Mouse (Mus musculus) bone marrow macrophage, adult 2 months (primary cell): Measurements from ENCODE around the gene Ppan. TPM values are rescaled to one million over a fixed set of nuclear protein-coding genes. Genes with fewer than 3 reads are reported as not detected.

Source experiments
- H3K27ac ChIP-seq: 2 replicates; pipeline ENCODE4 v1.5.1; 2012; ENCODE audit warnings: low read depth, low read length; ENCODE audit not compliant: insufficient read depth
- H3K4me1 ChIP-seq: 2 replicates; pipeline ENCODE4 v1.6.1; 2012; ENCODE audit warnings: low read length; ENCODE audit not compliant: control insufficient read depth, insufficient read depth
- H3K4me3 ChIP-seq: 2 replicates; pipeline ENCODE4 v1.5.1; 2012; ENCODE audit warnings: mild to moderate bottlenecking, low read length, moderate library complexity; ENCODE audit not compliant: insufficient read depth
- CTCF ChIP-seq: IDR thresholded peaks from 2 replicates; pipeline ENCODE4 v1.5.1; 2012; ENCODE audit warnings: low read depth, mild to moderate bottlenecking, low read length, moderate library complexity
- POLR2A ChIP-seq: IDR thresholded peaks from 2 replicates; pipeline ENCODE4 v1.6.1; 2012; ENCODE audit warnings: mild to moderate bottlenecking, low read depth, low read length, borderline replicate concordance
- polyA plus RNA-seq: library from polyadenylated mRNA; stranded (reverse); fragments of >200 nt; gene quantifications from 2 replicates; pipeline ENCODE4 v1.2.4, GENCODE M21; 2012; ENCODE audit not compliant: missing spikeins, insufficient read depth, insufficient read length

The Ppan gene
- polyA plus RNA-seq, 1 experiment: 9.2 TPM

DNA sequence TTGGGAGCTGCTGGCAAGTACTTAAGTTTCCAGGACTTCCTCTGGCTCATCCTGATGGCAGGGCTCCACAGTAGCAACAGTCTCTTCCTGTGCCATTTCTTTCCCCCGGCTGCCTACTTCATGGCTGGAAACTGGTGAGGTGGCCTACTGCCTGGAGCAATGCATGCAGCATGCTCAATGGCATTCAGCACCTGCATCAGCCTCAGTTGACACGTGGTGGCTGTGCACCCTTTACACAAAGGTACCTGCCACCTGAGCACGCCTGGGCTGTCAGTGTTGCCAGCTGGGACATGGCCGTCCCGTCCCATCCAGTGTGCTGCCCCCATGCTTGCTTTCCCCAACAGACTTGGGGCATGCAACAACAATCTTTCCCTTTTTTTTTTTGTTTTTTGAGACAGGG, 5.1 kb downstream of the Ppan start:
- Histone ChIP-seq H3K4me3 (no peak overlapping the region), H3K4me1 (peaks cover 12% of the 10 kb centered on the region), H3K27ac (no peak overlapping the region)
- TF ChIP-seq POLR2A: no peak
- no peak for TF ChIP-seq CTCF

DNA sequence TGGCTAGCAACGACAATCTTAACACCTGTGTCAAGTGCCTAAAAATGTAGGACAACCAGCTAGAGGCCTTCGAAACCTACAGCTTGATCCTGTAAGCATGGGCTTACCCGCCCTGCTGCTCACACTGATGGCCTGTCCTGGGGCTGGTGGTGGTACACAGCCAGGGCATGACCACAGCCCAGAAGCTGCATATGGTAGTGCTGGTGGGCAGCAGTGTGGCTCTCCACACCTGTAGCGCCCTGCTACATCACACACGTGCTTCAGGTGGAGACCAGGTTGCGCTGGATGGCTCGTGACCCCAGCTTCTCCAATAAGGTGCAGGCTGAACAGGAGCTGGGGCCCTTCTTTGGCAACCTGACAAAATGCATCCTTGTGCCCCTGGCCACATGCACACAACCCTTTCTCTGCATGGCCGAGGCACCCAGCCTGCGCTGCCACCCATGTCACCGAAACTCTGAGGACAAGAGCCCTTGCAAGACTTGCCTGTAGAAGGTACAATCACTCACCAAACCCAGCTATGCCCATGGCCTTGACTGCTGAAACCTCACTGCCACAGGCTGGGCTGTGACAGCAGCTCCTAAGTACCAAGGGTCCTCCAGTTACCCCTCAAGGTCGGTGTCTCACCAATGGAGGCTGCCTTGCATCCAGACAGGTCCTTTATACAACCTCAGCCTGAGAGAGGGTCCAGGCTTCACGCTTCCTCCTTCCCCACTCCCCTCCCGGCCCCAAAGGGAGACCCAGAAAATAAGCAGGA, 5.8 kb downstream of the Ppan start:
- H3K4me1 ChIP-seq: peaks cover 12% of the 10 kb centered on the region
- H3K27ac ChIP-seq: no peak overlapping the region
- TF ChIP-seq CTCF (no peak), POLR2A (no peak)
- H3K4me3 ChIP-seq: no peak overlapping the region

DNA sequence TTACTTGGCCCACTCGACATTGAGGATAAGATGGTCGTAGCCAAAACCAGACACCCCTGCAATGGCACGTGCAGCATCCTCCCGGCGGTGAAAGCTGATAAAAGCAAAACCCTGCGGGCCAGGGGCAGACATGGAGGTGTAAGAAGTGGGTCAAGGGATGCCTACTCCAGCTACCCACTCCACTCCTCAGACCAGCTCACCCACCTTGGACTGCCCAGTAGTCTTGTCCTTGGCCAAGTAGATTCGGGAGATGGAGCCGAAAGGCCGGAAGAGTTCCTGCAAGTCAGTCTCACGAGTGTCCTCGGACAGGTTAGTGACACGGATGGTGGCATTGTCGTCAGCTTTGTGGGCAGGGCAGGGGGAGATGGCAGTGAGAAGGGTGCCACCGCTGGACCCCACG, 6.7 kb downstream of the Ppan start:
- TF ChIP-seq POLR2A (no peak), CTCF (no peak)

GRCm38 (mm10) chr9:20895382-20895781, 7.4 kb downstream of the Ppan start:
- Histone ChIP-seq H3K4me1 (peaks cover 6% of the 10 kb centered on the region), H3K4me3 (no peak overlapping the region), H3K27ac (no peak overlapping the region)
- TF ChIP-seq CTCF (no peak), POLR2A (no peak)

More for the DNA sequence above, 6.7 kb downstream of the Ppan start:
- Histone ChIP-seq H3K4me3 (no peak overlapping the region), H3K27ac (no peak overlapping the region), H3K4me1 (peaks cover 11% of the 10 kb centered on the region)

- TF ChIP-seq POLR2A (no peak), CTCF (no peak)
- peaks cover 6% of the 10 kb centered on the region for H3K4me1 ChIP-seq
- H3K4me3 ChIP-seq: peak overlapping the region; percentile 68
- H3K27ac ChIP-seq: no peak overlapping the region
Measured at GRCm38 (mm10) chr9:20897736-20898510, 9.9 kb downstream of the Ppan start.

- no peak within 1 kb of the TSS for H3K27ac ChIP-seq
Measured at GRCm38 (mm10) chr9:20898511-20899073, 10.6 kb downstream of the Ppan start, which contains the start of gene Eif3g. Gene Eif3g, minus strand, starts transcription at chr9:20898623.

DNA sequence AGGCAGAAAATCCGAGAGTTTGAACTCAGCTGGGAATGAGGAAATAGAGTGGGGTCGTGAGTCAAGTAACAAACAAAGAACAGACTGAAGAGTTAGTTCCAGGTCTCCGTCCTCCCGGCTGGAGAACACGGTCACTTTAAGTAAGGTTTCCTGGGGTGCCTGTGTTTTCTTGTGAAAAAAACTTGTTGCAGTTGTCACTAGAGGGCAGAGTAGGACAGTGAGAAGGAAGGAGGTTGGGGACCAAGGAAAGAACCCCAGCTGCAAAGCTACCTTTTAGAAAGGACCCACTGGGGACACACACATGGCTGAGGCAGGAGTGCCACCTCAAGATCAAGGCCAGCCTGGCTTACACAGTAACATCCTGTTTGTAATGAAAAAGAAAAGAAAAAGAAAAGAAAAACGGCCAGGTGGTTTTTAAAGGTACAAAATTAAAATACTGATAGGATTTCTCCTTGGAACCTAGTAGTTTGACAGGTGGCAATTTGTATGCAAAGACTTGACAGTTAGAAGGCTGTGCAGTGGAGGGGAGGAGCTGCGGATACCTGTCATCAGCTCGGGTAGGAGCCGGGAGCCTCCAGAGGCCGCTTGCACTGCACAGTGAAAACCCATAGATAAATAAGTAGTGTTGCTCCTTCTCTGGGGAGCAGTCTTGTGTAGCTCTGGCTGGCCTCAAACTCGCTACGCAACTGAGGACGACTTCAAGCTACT, 13.6 kb downstream of the Ppan start:
- Histone ChIP-seq H3K4me3 (no peak overlapping the region), H3K27ac (no peak overlapping the region), H3K4me1 (peaks cover 6% of the 10 kb centered on the region)
- TF ChIP-seq CTCF (peak; percentile 45), POLR2A (no peak)

More at GRCm38 (mm10) chr9:20898511-20899073, 10.6 kb downstream of the Ppan start, which contains the start of gene Eif3g:
- peak within 1 kb of the TSS; percentile 68 for H3K4me3 ChIP-seq
- H3K4me1 ChIP-seq: peaks cover 6% of the 10 kb centered on the region
- TF ChIP-seq POLR2A: no peak
- TF ChIP-seq CTCF: peak; percentile 56

- Histone ChIP-seq H3K4me3 (no peak overlapping the region), H3K4me1 (peaks cover under 1% of the 10 kb centered on the region; the same call in 1 of the 2 replicates), H3K27ac (no peak overlapping the region)
- TF ChIP-seq CTCF (no peak), POLR2A (no peak)
Measured at GRCm38 (mm10) chr9:20902174-20902491, 14.2 kb downstream of the Ppan start.

DNA sequence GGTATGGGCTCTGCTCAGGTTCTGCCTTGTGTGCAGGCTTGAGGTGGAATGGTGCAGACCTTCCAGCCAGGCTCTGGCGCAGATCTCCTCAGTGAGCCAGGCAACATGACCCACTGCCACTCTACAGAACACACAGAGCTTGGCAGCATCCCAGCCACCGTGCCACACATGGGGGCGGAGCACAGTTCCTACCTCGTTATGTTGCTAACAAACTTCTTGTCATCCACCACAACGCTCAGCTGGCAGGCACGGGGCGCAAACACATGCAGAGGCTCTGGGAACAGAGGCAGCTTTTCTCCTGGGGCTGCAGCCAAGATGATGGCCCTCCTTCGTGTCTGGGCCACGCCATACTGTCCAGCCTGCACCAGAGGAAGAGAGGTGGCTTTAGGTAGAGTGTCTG, 22.0 kb downstream of the Ppan start:
- Histone ChIP-seq H3K27ac (no peak overlapping the region), H3K4me3 (no peak overlapping the region)
- no peak for TF ChIP-seq CTCF
- no peak for TF ChIP-seq POLR2A

More for the DNA sequence above, 22.0 kb downstream of the Ppan start:
- no peaks in the 10 kb centered on the region for H3K4me1 ChIP-seq
